Mouse (Mus musculus) CH12.LX (cell line): ENCODE measurements at regions not wholly inside any gene's neighbourhood (a gene's known extent, or its start where the extent isn't known, plus 50 kb on each side); places are given as distances from the start of the nearest gene placed in this dataset.

Source experiments
- DNase-seq: peaks from one replicate; pipeline ENCODE4 v3.0.0-alpha.2; 2013; ENCODE audit errors: extremely low read depth
- H3K27ac ChIP-seq: 2 replicates; pipeline ENCODE4 v1.5.1; 2012; ENCODE audit warnings: low read depth, mild to moderate bottlenecking, control low read depth, moderate library complexity; ENCODE audit not compliant: insufficient read depth
- H3K27me3 ChIP-seq: replicated peaks from 2 replicates; pipeline ENCODE3; 2012; ENCODE audit warnings: inconsistent platforms
- H3K36me3 ChIP-seq, 2 experiments: replicated peaks in 1 of 2; 2 replicates each; pipeline versions ENCODE3 to v1.6.1; 2012; ENCODE audit warnings: inconsistent platforms in 1 of 2, low read length in 1 of 2, mild to moderate bottlenecking in 1 of 2, mixed read lengths in 1 of 2, moderate library complexity in 1 of 2; ENCODE audit not compliant: control insufficient read depth in 1 of 2, insufficient read depth in 1 of 2
- H3K4me1 ChIP-seq, 2 experiments: 2 replicates each; pipeline ENCODE4 v1.6.1; 2012; ENCODE audit warnings: inconsistent platforms in 1 of 2, moderate library complexity in 1 of 2; ENCODE audit not compliant: insufficient read depth in 2 of 2, control insufficient read depth in 1 of 2
- H3K4me2 ChIP-seq: 2 replicates; pipeline ENCODE4 v1.6.1; 2012; ENCODE audit warnings: low read depth, mild to moderate bottlenecking, control low read depth; ENCODE audit not compliant: poor library complexity, insufficient read depth, severe bottlenecking
- H3K4me3 ChIP-seq, 3 experiments: fragments of 150-350 bp in 1 of 3; sonication (generic) in 1 of 3; replicated peaks in 1 of 3; 2 replicates each; pipeline versions ENCODE3 to v1.5.1; 2011 to 2012; ENCODE audit warnings: low read depth in 2 of 3, low read length in 2 of 3, mild to moderate bottlenecking in 2 of 3, moderate library complexity in 2 of 3, control low read depth in 1 of 3, improper control_type of control experiment in 1 of 3, inconsistent platforms in 1 of 3, mixed read lengths in 1 of 3; ENCODE audit not compliant: poor library complexity in 1 of 3
- H3K79me2 ChIP-seq: replicated peaks from 2 replicates; pipeline ENCODE4 v1.6.1; 2012; ENCODE audit warnings: mild to moderate bottlenecking, moderate library complexity; ENCODE audit not compliant: control insufficient read depth, poor library complexity, insufficient read depth, severe bottlenecking; ENCODE audit errors: extremely low read depth
- H3K9ac ChIP-seq: 2 replicates; pipeline ENCODE4 v1.6.1; 2012; ENCODE audit warnings: low read depth, mild to moderate bottlenecking, control low read depth, moderate library complexity; ENCODE audit not compliant: insufficient read depth
- H3K9me3 ChIP-seq: replicated peaks from 2 replicates; pipeline ENCODE3; 2012; ENCODE audit warnings: low read length, inconsistent platforms, mixed read lengths
- CHD1 ChIP-seq: IDR thresholded peaks from 2 replicates; pipeline ENCODE4 v1.6.1; 2012; ENCODE audit warnings: low read depth, low read length, improper control_type of control experiment, inconsistent platforms
- E2F4 ChIP-seq: IDR thresholded peaks from 2 replicates; pipeline ENCODE4 v1.6.1; 2011; ENCODE audit warnings: low read depth, low read length, improper control_type of control experiment; ENCODE audit not compliant: insufficient replicate concordance
- IRF4 ChIP-seq: IDR thresholded peaks from 2 replicates; pipeline ENCODE4 v1.6.1; 2014; ENCODE audit warnings: low read depth, mild to moderate bottlenecking, inconsistent platforms, low read length, improper control_type of control experiment
- MAFK ChIP-seq: IDR thresholded peaks from 2 replicates; pipeline ENCODE4 v1.6.1; 2011; ENCODE audit warnings: low read length, improper control_type of control experiment; ENCODE audit not compliant: insufficient replicate concordance
- MEF2A ChIP-seq: IDR thresholded peaks from 2 replicates; pipeline ENCODE4 v1.6.1; 2014; ENCODE audit warnings: low read depth, mild to moderate bottlenecking, inconsistent platforms, low read length, improper control_type of control experiment, borderline replicate concordance
- NRF1 ChIP-seq: IDR thresholded peaks from 2 replicates; pipeline ENCODE4 v1.6.1; 2014; ENCODE audit warnings: low read depth, mild to moderate bottlenecking, inconsistent platforms, low read length, improper control_type of control experiment, moderate library complexity
- PAX5 ChIP-seq: IDR thresholded peaks from 2 replicates; pipeline ENCODE4 v1.6.1; 2012; ENCODE audit warnings: low read length, inconsistent platforms, mixed read lengths
- POLR2AphosphoS2 ChIP-seq: IDR thresholded peaks from 2 replicates; pipeline ENCODE4 v1.6.1; 2011; ENCODE audit warnings: low read depth, low read length, improper control_type of control experiment
- TCF12 ChIP-seq: IDR thresholded peaks from 2 replicates; pipeline ENCODE4 v1.6.1; 2014; ENCODE audit warnings: low read depth, mild to moderate bottlenecking, inconsistent platforms, low read length, improper control_type of control experiment
- ZMIZ1 ChIP-seq: IDR thresholded peaks from 2 replicates; pipeline ENCODE4 v1.6.1; 2012; ENCODE audit warnings: low read depth, mild to moderate bottlenecking, inconsistent platforms, low read length, improper control_type of control experiment
- ZNF384 ChIP-seq: IDR thresholded peaks from 2 replicates; pipeline ENCODE4 v1.6.1; 2012; ENCODE audit warnings: low read depth, low read length, improper control_type of control experiment, inconsistent platforms
- dilution Hi-C: fragments of 300-500 bp; cut with MboI; formaldehyde crosslinking; loops from 2 replicates; pipeline ENCODE4 v1.14.3; 2020; ENCODE audit warnings: low sequenced_read_pairs; ENCODE audit not compliant: extremely low pct_unique_long_range_greater_than_20kb, extremely low pct_ligation_motif_present
- in situ Hi-C: fragments of 300-500 bp; cut with MboI; formaldehyde crosslinking; loops from 3 replicates; pipeline ENCODE4 v1.14.3; 2019; ENCODE audit warnings: low sequenced_read_pairs, low pct_ligation_motif_present, low pct_unique_long_range_greater_than_20kb, mixed read lengths

- H3K79me2 ChIP-seq = no peaks in the 10 kb centered on the region
- dilution Hi-C loops (no loop called here), in situ Hi-C loops (no loop called here)
- H3K4me3 ChIP-seq = no peak overlapping the region
- no peak for DNase-seq
- H3K9ac ChIP-seq = no peak overlapping the region
- H3K36me3 ChIP-seq = no peaks in the 10 kb centered on the region
- H3K9me3 ChIP-seq = peaks cover 5% of the 10 kb centered on the region
- no peak overlapping the region for H3K4me2 ChIP-seq
- H3K27ac ChIP-seq = no peak overlapping the region
- TF ChIP-seq NRF1 (no peak), MAFK (no peak), IRF4 (no peak), CHD1 (no peak), E2F4 (no peak), MEF2A (no peak), ZNF384 (no peak), TCF12 (no peak), ZMIZ1 (no peak), PAX5 (no peak)
- no peaks in the 10 kb centered on the region for H3K27me3 ChIP-seq
- H3K4me1 ChIP-seq = no peaks in the 10 kb centered on the region
Observed at GRCm38 (mm10) chr3:34483934-34484333, 166.3 kb upstream of the Sox2 start.

GRCm38 (mm10) chr3:34481821-34482713 lies 168.1 kb upstream of the Sox2 start:
- Histone ChIP-seq H3K4me3 (no peak overlapping the region), H3K9ac (no peak overlapping the region), H3K27me3 (no peaks in the 10 kb centered on the region), H3K4me2 (no peak overlapping the region), H3K9me3 (peaks cover 5% of the 10 kb centered on the region), H3K36me3 (no peaks in the 10 kb centered on the region), H3K27ac (no peak overlapping the region), H3K4me1 (no peaks in the 10 kb centered on the region), H3K79me2 (no peaks in the 10 kb centered on the region)
- no peak for TF ChIP-seq PAX5
- DNase-seq = no peak
- in situ Hi-C loops (no loop called here), dilution Hi-C loops (no loop called here)

DNA sequence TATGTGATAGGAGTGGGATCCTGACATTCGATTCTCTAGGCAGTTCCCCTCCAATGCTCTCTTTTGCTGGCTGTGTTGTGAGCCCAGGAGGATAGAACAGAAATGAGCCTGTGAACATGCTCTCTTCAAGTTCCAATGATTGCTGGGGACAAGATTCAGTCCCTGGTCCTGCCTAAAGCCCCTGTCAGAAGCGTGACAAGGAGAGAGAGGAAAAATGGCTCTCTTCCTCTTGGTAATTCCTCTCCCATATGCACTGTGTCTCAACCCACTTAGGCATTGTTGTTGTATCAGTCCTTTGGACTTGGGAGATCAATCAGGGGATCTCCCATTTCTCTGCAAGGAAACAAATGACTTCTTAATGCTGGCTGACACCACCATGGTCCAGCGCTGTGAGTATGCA lies 168.9 kb upstream of the Sox2 start:
- no peak overlapping the region for H3K9ac ChIP-seq
- H3K4me2 ChIP-seq = no peak overlapping the region
- H3K4me3 ChIP-seq = no peak overlapping the region
- no peak for DNase-seq
- TF ChIP-seq POLR2AphosphoS2 = no peak
- H3K79me2 ChIP-seq = no peaks in the 10 kb centered on the region
- no peaks in the 10 kb centered on the region for H3K4me1 ChIP-seq
- in situ Hi-C loops = no loop called here
- H3K27me3 ChIP-seq = no peaks in the 10 kb centered on the region
- H3K36me3 ChIP-seq = no peaks in the 10 kb centered on the region
- dilution Hi-C loops = no loop called here
- no peak overlapping the region for H3K27ac ChIP-seq
- H3K9me3 ChIP-seq = peaks cover 6% of the 10 kb centered on the region
